Mouse (Mus musculus) heart, postnatal 0 days (tissue): Measurements from ENCODE around the gene Lrpprc. TPM values are rescaled to one million over a fixed set of nuclear protein-coding genes. Genes with fewer than 3 reads are reported as not detected.

ENCODE experiments used
- ATAC-seq: fragments of 200-750 bp; cut with Nextera tagmentation; 2 replicates; pipeline ENCODE4 v1.8.0; 2017; ENCODE audit warnings: low read depth, moderate number of reproducible peaks, moderate library complexity; ENCODE audit not compliant: insufficient read depth
- DNase-seq: peaks from one replicate; pipeline ENCODE4 v3.0.0-alpha.2; 2016; ENCODE audit warnings: low spot score
- H3K27ac ChIP-seq: fragments of 300-500 bp; sonication (generic); 2 replicates; pipeline ENCODE4 v1.5.1; 2014; ENCODE audit warnings: low read depth, mild to moderate bottlenecking
- H3K27me3 ChIP-seq: fragments of 300-500 bp; sonication (generic); 2 replicates; pipeline ENCODE4 v1.6.1; 2014; ENCODE audit warnings: low read length, mixed read lengths; ENCODE audit not compliant: control insufficient read depth, insufficient read depth
- H3K36me3 ChIP-seq: fragments of 300-500 bp; sonication (generic); replicated peaks from 2 replicates; pipeline ENCODE4 v1.6.1; 2014; ENCODE audit warnings: low read length, mixed read lengths; ENCODE audit not compliant: control insufficient read depth, insufficient read depth
- H3K4me1 ChIP-seq: fragments of 300-500 bp; sonication (generic); 2 replicates; pipeline ENCODE4 v1.6.1; 2014; ENCODE audit warnings: antibody characterized with exemption; ENCODE audit not compliant: control insufficient read depth, insufficient read depth
- H3K4me2 ChIP-seq: fragments of 300-500 bp; sonication (generic); 2 replicates; pipeline ENCODE4 v1.6.1; 2014; ENCODE audit warnings: low read depth, mild to moderate bottlenecking, low read length, moderate library complexity
- H3K4me3 ChIP-seq: fragments of 300-500 bp; sonication (generic); 2 replicates; pipeline ENCODE4 v1.5.1; 2014; ENCODE audit warnings: low read depth, low read length
- H3K9ac ChIP-seq: fragments of 300-500 bp; sonication (generic); replicated peaks from 2 replicates; pipeline ENCODE4 v1.6.1; 2014; ENCODE audit warnings: low read depth, low read length, mixed read lengths
- H3K9me3 ChIP-seq: fragments of 300-500 bp; sonication (generic); replicated peaks from 2 replicates; pipeline ENCODE4 v1.6.1; 2016; ENCODE audit warnings: low read length; ENCODE audit not compliant: control insufficient read depth
- CTCF ChIP-seq: IDR thresholded peaks from 2 replicates; pipeline ENCODE4 v1.5.1; 2016; ENCODE audit warnings: antibody characterized with exemption, control low read depth, low read depth
- EP300 ChIP-seq: IDR thresholded peaks from 2 replicates; pipeline ENCODE4 v1.6.1; 2016; ENCODE audit warnings: antibody characterized with exemption, low read depth
- WGBS: fragments of 180-500 bp; shearing (Covaris S2); extraction: QIAGEN DNeasy Blood & Tissue Kit; methylation state at CpG from one replicate; pipeline ENCODE4 v1.1.7; 2014; 5-methylcytosine and 5-hydroxymethylcytosine counted together
- polyA plus RNA-seq: library from polyadenylated mRNA; unstranded; fragments of >200 nt; fragmentation: Nextera tagmentation; extraction: Ambion mirVana; gene quantifications from 2 replicates; pipeline ENCODE4 v1.2.1, GENCODE M21; 2015
- total RNA-seq: library from RNA; depleted of rRNA; stranded (reverse); fragments of >200 nt; gene quantifications from 2 replicates; pipeline ENCODE4 v1.2.3, GENCODE M21; 2014; ENCODE audit warnings: low replicate concordance

The Lrpprc gene
- total and polyA plus RNA-seq, 2 experiments from 2014 or later: 68.0 to 94.6 TPM

DNA sequence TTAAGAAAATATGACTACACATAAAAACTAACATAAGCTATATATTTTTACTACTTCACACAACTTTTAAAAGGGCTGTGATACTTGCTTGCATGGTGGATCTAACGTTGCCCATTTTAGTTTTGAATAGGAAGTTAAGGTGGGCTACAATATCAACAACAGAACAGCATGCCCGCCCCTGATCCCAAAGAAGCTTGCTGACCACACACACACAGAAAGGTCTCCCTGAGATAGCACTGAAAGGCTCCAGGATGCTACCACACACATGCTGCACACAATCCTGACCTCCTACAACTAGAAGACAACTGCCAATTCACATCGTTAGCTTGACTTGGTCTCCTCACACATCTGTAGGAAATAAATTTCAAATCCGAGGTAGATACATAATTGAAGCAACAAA, 46.3 kb downstream of the Lrpprc start:
- H3K4me1 ChIP-seq: no peaks in the 10 kb centered on the region
- H3K4me2 ChIP-seq: no peak overlapping the region
- WGBS: 75% methylated on average over 4 of the region's 4 CpGs
- TF ChIP-seq CTCF: no peak
- no peak for TF ChIP-seq EP300
- DNase-seq (no peak), ATAC-seq (no peak)
- H3K27ac ChIP-seq: no peak overlapping the region
- no peak overlapping the region for H3K9ac ChIP-seq
- no peak overlapping the region for H3K4me3 ChIP-seq
- no peaks in the 10 kb centered on the region for H3K9me3 ChIP-seq
- H3K36me3 ChIP-seq: peaks cover 22% of the 10 kb centered on the region
- no peaks in the 10 kb centered on the region for H3K27me3 ChIP-seq

DNA sequence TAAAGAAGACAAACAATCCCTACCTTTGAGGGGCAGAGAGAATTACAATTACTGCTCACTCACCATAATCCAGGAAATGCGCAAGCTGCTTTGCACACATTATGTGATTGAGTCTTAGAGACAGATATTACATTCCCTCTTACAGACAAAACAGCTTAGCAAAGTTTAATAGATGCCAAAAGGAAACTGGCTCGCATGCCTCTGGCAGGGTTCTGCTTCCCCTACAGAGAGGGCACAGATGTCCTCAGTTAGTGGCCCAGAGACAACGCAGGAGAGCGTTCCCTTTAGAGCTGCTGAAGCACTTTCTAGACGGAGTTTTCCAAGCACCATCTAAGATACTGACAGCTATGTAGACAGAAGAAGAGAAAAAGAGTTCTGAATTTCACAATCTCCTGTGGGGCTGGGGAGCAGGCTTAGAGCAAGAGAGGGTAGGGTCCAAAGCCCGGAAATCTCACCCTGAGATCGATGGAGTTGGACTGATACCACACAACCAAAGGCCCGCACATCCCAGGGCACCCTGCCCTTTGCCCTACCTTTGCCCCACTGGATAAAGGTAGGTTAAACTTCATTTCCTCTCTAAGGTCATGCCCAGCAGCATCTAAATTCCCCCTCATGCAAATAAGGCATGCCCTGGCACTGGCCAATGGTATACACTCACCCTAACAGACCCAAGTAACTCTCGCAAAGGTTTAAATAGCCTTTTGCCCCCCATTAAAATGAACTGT, 52.4 kb downstream of the Lrpprc start:
- Histone ChIP-seq H3K9ac (no peak overlapping the region), H3K4me2 (no peak overlapping the region), H3K9me3 (no peaks in the 10 kb centered on the region), H3K4me1 (no peaks in the 10 kb centered on the region), H3K4me3 (no peak overlapping the region), H3K27ac (no peak overlapping the region), H3K27me3 (no peaks in the 10 kb centered on the region), H3K36me3 (peaks cover 17% of the 10 kb centered on the region)
- TF ChIP-seq CTCF (no peak), EP300 (no peak)
- WGBS: 83% methylated on average over 9 of the region's 9 CpGs
- DNase-seq (no peak), ATAC-seq (no peak)

DNA sequence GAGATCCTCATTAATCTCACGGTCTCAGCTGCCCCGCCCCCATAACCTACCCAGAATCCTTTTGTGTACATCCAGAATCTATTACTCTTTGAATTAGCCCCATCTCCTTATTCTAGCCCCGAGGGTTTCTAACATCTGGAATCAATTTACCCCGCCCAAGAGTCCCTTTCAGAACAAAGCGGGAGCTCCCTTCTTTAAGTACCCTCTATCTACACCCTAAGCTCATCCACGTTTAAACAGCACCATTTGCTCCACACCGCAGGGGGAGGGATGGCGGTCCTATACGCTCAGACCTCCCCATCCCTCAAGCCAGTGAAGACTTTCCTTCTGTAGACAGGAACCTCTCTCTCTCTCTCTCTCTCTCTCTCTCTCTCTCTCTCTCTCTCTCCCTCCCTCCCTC, 53.9 kb downstream of the Lrpprc start:
- TF ChIP-seq EP300 (no peak), CTCF (no peak)
- no peak for ATAC-seq
- no peak overlapping the region for H3K4me2 ChIP-seq

DNA sequence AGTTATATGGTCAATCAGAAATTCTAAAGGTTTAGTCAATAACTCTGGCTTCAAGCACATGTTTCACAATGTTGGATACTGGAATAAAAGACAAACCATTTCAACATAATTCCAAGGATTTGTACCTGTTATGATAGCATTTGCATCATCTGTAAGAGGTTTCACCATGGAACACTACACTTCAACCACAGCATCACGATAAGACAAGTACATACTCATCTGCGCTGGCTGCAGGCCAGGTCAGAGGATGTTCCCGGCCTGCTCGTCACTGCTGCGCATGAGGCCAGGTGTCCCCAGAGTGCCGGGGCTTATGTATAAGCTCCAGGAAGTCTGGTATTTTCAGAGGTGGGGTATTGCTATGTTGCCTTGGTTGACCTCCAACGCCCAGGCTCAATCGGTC, 58.0 kb downstream of the Lrpprc start:
- no peak overlapping the region for H3K9ac ChIP-seq
- peaks cover 32% of the 10 kb centered on the region for H3K36me3 ChIP-seq
- H3K4me1 ChIP-seq: no peaks in the 10 kb centered on the region; the same call in 1 of the 2 replicates
- no peaks in the 10 kb centered on the region for H3K27me3 ChIP-seq
- no peak overlapping the region for H3K4me3 ChIP-seq
- ATAC-seq: no peak
- no peak for TF ChIP-seq EP300
- TF ChIP-seq CTCF: no peak
- WGBS: 75% methylated on average over 8 of the region's 8 CpGs
- no peak overlapping the region for H3K27ac ChIP-seq
- DNase-seq: no peak
- no peaks in the 10 kb centered on the region for H3K9me3 ChIP-seq
- H3K4me2 ChIP-seq: no peak overlapping the region

More for the DNA sequence above, 53.9 kb downstream of the Lrpprc start:
- H3K36me3 ChIP-seq: peaks cover 20% of the 10 kb centered on the region
- WGBS: 68% methylated on average over 9 of the region's 9 CpGs
- H3K9me3 ChIP-seq: no peaks in the 10 kb centered on the region
- no peaks in the 10 kb centered on the region for H3K4me1 ChIP-seq
- no peak overlapping the region for H3K9ac ChIP-seq
- H3K4me3 ChIP-seq: no peak overlapping the region
- DNase-seq: no peak
- no peak overlapping the region for H3K27ac ChIP-seq
- no peaks in the 10 kb centered on the region for H3K27me3 ChIP-seq

DNA sequence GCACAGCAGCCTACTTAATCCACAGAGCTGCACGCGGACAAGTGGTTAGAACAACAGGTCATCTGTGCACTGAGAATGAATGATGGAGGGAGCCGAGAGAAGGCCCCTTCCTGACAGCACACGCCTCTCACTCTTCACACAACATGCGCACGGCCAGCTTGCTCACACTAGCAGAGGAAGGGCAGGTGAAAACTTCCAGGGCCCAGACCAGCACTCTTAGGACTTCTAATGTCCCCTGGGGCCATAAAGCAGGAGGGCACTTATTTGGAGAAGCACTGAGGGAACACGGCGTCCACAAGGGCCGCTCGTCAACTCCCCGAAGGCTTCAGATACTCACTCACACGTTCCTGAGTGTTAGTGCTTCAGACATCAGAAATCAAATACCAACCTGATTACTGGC, 59.2 kb downstream of the Lrpprc start:
- Histone ChIP-seq H3K4me3 (no peak overlapping the region), H3K27me3 (no peaks in the 10 kb centered on the region), H3K27ac (no peak overlapping the region), H3K36me3 (peaks cover 40% of the 10 kb centered on the region), H3K4me1 (no peaks in the 10 kb centered on the region; the same call in 1 of the 2 replicates), H3K9ac (no peak overlapping the region), H3K4me2 (no peak overlapping the region), H3K9me3 (no peaks in the 10 kb centered on the region)
- ATAC-seq: no peak
- no peak for DNase-seq
- 84% methylated on average over 12 of the region's 12 CpGs for WGBS
- TF ChIP-seq EP300 (no peak), CTCF (no peak)

DNA sequence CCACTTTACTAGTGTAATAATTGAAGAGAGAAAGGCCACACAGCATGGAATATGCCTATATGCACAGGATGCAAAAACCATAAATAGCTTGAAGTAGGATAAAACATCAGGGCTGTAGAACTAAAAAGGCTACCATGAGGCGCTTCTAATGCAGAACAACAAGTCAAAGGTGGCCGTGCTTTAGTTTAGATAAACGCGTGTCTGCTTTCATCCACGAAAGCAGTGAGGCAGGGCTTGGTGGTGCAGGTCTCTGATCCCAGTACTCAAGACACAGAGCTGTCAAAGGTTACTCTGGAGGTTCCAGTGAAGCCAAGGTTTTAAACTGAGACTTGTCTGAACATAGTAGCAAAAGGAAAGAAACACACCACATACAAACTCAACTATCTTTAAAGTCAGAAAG, 61.4 kb downstream of the Lrpprc start:
- Histone ChIP-seq H3K27ac (no peak overlapping the region), H3K4me1 (no peaks in the 10 kb centered on the region; the same call in 1 of the 2 replicates), H3K27me3 (no peaks in the 10 kb centered on the region), H3K4me3 (no peak overlapping the region), H3K9ac (no peak overlapping the region), H3K4me2 (no peak overlapping the region), H3K36me3 (peaks cover 58% of the 10 kb centered on the region), H3K9me3 (no peaks in the 10 kb centered on the region)
- WGBS: 73% methylated on average over 5 of the region's 5 CpGs
- TF ChIP-seq EP300 (no peak), CTCF (no peak)
- no peak for DNase-seq
- no peak for ATAC-seq
